Comparison of ENCODE assay signal across 9 mouse cellular contexts in genomic region chr8:123104046-123104767, GRCm38 (mm10). TPM values are rescaled to one million over a fixed set of nuclear protein-coding genes. Genes with fewer than 3 reads are reported as not detected.
DNase-seq lines count a peak whose midpoint lies in the region; ATAC-seq and TF ChIP-seq lines count a peak whose summit lies in the region.
"Had no signal": no experiment of that assay in that cellular context is flagged by ENCODE, and none has a peak within 500 bp of the region (broad histone marks: within the 10 kb centered on the region; RNA-seq: fewer than 3 reads in every experiment).

No protein-coding gene starts in this region.

- H3K4me1 ChIP-seq in kidney, embryonic 14.5 days (ENCODE audit: control insufficient read depth, insufficient read depth, low read length) = peaks cover 12% of the 10 kb centered on the region
- H3K4me1 ChIP-seq in brown adipose tissue, adult 24 weeks (ENCODE audit: control insufficient read depth, insufficient read depth, insufficient read length, low read length) = peaks cover 3% of the 10 kb centered on the region
- peaks cover 7% of the 10 kb centered on the region for H3K4me1 ChIP-seq in hindbrain, postnatal 0 days (ENCODE audit: insufficient read depth, low read length)
- peaks cover 17% of the 10 kb centered on the region for H3K4me1 ChIP-seq in midbrain, embryonic 15.5 days

- H3K27me3 ChIP-seq in kidney, embryonic 14.5 days (ENCODE audit: control insufficient read depth, insufficient read depth, low read length) = no peaks in the 10 kb centered on the region
- H3K27me3 ChIP-seq in hindbrain, postnatal 0 days (ENCODE audit: insufficient read depth, low read length) = no peaks in the 10 kb centered on the region
- H3K27me3 ChIP-seq in midbrain, embryonic 15.5 days (replicated peaks) = no peaks in the 10 kb centered on the region

- H3K4me2 ChIP-seq in kidney, embryonic 14.5 days (replicated peaks; ENCODE audit: low read depth, low read length) = peak overlapping the region; percentile 92
- H3K4me2 ChIP-seq in hindbrain, postnatal 0 days (ENCODE audit: low read depth, low read length) = peak overlapping the region; percentile 83; the same call in 1 of the 2 replicates
- H3K4me2 ChIP-seq in midbrain, embryonic 15.5 days = peak overlapping the region; percentile 81

- H3K9ac ChIP-seq in kidney, embryonic 14.5 days (ENCODE audit: low read depth, low read length) = peak overlapping the region; percentile 96; the same call in 1 of the 2 replicates
- peak overlapping the region; percentile 93; the same call in 1 of the 2 replicates for H3K9ac ChIP-seq in hindbrain, postnatal 0 days (replicated peaks; ENCODE audit: low read length)
- no peak overlapping the region for H3K9ac ChIP-seq in midbrain, embryonic 15.5 days

- no peak for TF ChIP-seq CTCF in hindbrain, postnatal 0 days (IDR thresholded peaks at IDR 0.05; ENCODE audit: low read depth)

- H3K4me3 ChIP-seq in kidney, embryonic 14.5 days (ENCODE audit: low read length) = peak overlapping the region; percentile 63
- peak overlapping the region; percentile 80; the same call in 1 of the 2 replicates for H3K4me3 ChIP-seq in brown adipose tissue, adult 24 weeks (ENCODE audit: insufficient read depth, low read depth, low read length)
- no peak overlapping the region for H3K4me3 ChIP-seq in hindbrain, postnatal 0 days (ENCODE audit: low read length)
- H3K4me3 ChIP-seq in midbrain, embryonic 15.5 days = no peak overlapping the region

- H3K9me3 ChIP-seq in kidney, embryonic 14.5 days (ENCODE audit: control insufficient read depth, low read length) = no peaks in the 10 kb centered on the region
- H3K9me3 ChIP-seq in hindbrain, postnatal 0 days (ENCODE audit: low read length) = no peaks in the 10 kb centered on the region
- no peaks in the 10 kb centered on the region for H3K9me3 ChIP-seq in midbrain, embryonic 15.5 days

- intact Hi-C loops in left cerebral cortex, postnatal 14 days (cut with DNase I) = loop anchor here (5.0 kb wide), 1 partner anchor 197 kb away; no protein-coding TSS in a partner anchor

- no peak for ATAC-seq in kidney, embryonic 14.5 days (ENCODE audit: low FRiP score, low TSS enrichment)
- no peak for ATAC-seq in hindbrain, postnatal 0 days
- no peak for ATAC-seq in midbrain, embryonic 15.5 days (replicated peaks)

- no peak for DNase-seq in kidney, adult 8-10 months
- no peak for DNase-seq in hindbrain, postnatal 0 days (ENCODE audit: low spot score)
- DNase-seq in cerebellum, postnatal 36 days = no peak
- DNase-seq in left cerebral cortex, postnatal 14 days (ENCODE audit: low spot score in 2 of 2) = no peak
- DNase-seq in adrenal gland, postnatal 25 days = no peak
- DNase-seq: left cerebral cortex, postnatal 4 days had no signal

- 92% methylated on average over 6 of the region's 6 CpGs for WGBS in kidney, embryonic 14.5 days
- WGBS in hindbrain, postnatal 0 days = 84% methylated on average over 6 of the region's 6 CpGs
- 86% methylated on average over 6 of the region's 6 CpGs for WGBS in midbrain, embryonic 15.5 days

- no peak overlapping the region for H3K27ac ChIP-seq in kidney, embryonic 14.5 days (ENCODE audit: low read depth, low read length)
- no peak overlapping the region for H3K27ac ChIP-seq in brown adipose tissue, adult 24 weeks (replicated peaks; ENCODE audit: low read depth, low read length)
- no peak overlapping the region for H3K27ac ChIP-seq in hindbrain, postnatal 0 days
- no peak overlapping the region for H3K27ac ChIP-seq in midbrain, embryonic 15.5 days

- peaks cover 28% of the 10 kb centered on the region for H3K36me3 ChIP-seq in kidney, embryonic 14.5 days (ENCODE audit: control insufficient read depth, insufficient read depth, low read length)
- H3K36me3 ChIP-seq in hindbrain, postnatal 0 days (ENCODE audit: insufficient read depth, low read length) = peaks cover 18% of the 10 kb centered on the region; the same call in 1 of the 2 replicates
- H3K36me3 ChIP-seq in midbrain, embryonic 15.5 days (replicated peaks) = peaks cover 22% of the 10 kb centered on the region

RNA-seq across cellular contexts. Expression of gene Rpl13, which starts 2.1 kb away (rescaled TPM):
- 1,702 and 2,075 TPM in 2 replicates for polyA plus RNA-seq in kidney, embryonic 14.5 days (2014; fragmentation: Nextera tagmentation; extraction: Ambion mirVana)
- 615 and 813 TPM in 2 replicates for polyA plus RNA-seq in brown adipose tissue, adult 24 weeks (2012; ENCODE audit: insufficient read depth, insufficient read length, missing spikeins)
- total RNA-seq in hindbrain, postnatal 0 days (2014; rRNA removed) = 2,723 and 2,758 TPM in 2 replicates
- polyA plus RNA-seq in hindbrain, postnatal 0 days (2015; fragmentation: Nextera tagmentation; extraction: Ambion mirVana) = 808 and 861 TPM in 2 replicates
- polyA plus RNA-seq in midbrain, embryonic 15.5 days (2015; fragmentation: Nextera tagmentation; extraction: Ambion mirVana) = 632 and 634 TPM in 2 replicates
- total RNA-seq in left cerebral cortex, postnatal 14 days (2021) = 100 to 1,000 TPM; 356 to 384 TPM
- total RNA-seq in adrenal gland, postnatal 25 days (2021) = 560 and 633 TPM in 2 replicates

RNA-seq across cellular contexts. Expression of gene Cpne7, which starts 13.0 kb away (rescaled TPM):
- polyA plus RNA-seq in kidney, embryonic 14.5 days (2014; fragmentation: Nextera tagmentation; extraction: Ambion mirVana) = 0.11 and 0.41 TPM in 2 replicates
- not detected in 2 replicates for polyA plus RNA-seq in brown adipose tissue, adult 24 weeks (2012; ENCODE audit: insufficient read depth, insufficient read length, missing spikeins)
- total RNA-seq in hindbrain, postnatal 0 days (2014; rRNA removed) = 16.5 and 21.2 TPM in 2 replicates
- polyA plus RNA-seq in hindbrain, postnatal 0 days (2015; fragmentation: Nextera tagmentation; extraction: Ambion mirVana) = 11.9 and 13.4 TPM in 2 replicates
- 8.1 TPM in 2 replicates for polyA plus RNA-seq in midbrain, embryonic 15.5 days (2015; fragmentation: Nextera tagmentation; extraction: Ambion mirVana)
- 10 to 100 TPM; 55.0 to 77.7 TPM for total RNA-seq in left cerebral cortex, postnatal 14 days (2021)
- 4.6 and 6.4 TPM in 2 replicates for total RNA-seq in adrenal gland, postnatal 25 days (2021)

RNA-seq across cellular contexts. Expression of gene Spg7, which starts 41.5 kb away (rescaled TPM):
- 45.9 and 51.2 TPM in 2 replicates for polyA plus RNA-seq in kidney, embryonic 14.5 days (2014; fragmentation: Nextera tagmentation; extraction: Ambion mirVana)
- polyA plus RNA-seq in brown adipose tissue, adult 24 weeks (2012; ENCODE audit: insufficient read depth, insufficient read length, missing spikeins) = 154 and 173 TPM in 2 replicates
- total RNA-seq in hindbrain, postnatal 0 days (2014; rRNA removed) = 45.1 and 52.7 TPM in 2 replicates
- polyA plus RNA-seq in hindbrain, postnatal 0 days (2015; fragmentation: Nextera tagmentation; extraction: Ambion mirVana) = 49.7 and 51.6 TPM in 2 replicates
- polyA plus RNA-seq in midbrain, embryonic 15.5 days (2015; fragmentation: Nextera tagmentation; extraction: Ambion mirVana) = 48.7 and 49.0 TPM in 2 replicates
- total RNA-seq in left cerebral cortex, postnatal 14 days (2021) = 10 to 100 TPM; 69.0 to 69.4 TPM
- total RNA-seq in adrenal gland, postnatal 25 days (2021) = 91.5 and 97.5 TPM in 2 replicates

RNA-seq across cellular contexts. Expression of gene Sult5a1, which starts 53.9 kb away (rescaled TPM):
- polyA plus RNA-seq in kidney, embryonic 14.5 days (2014; fragmentation: Nextera tagmentation; extraction: Ambion mirVana) = 8.3 and 8.7 TPM in 2 replicates
- 3.4 and 4.3 TPM in 2 replicates for polyA plus RNA-seq in brown adipose tissue, adult 24 weeks (2012; ENCODE audit: insufficient read depth, insufficient read length, missing spikeins)
- total RNA-seq in hindbrain, postnatal 0 days (2014; rRNA removed) = 2.9 and 3.7 TPM in 2 replicates
- polyA plus RNA-seq in hindbrain, postnatal 0 days (2015; fragmentation: Nextera tagmentation; extraction: Ambion mirVana) = 2.7 and 2.9 TPM in 2 replicates
- polyA plus RNA-seq in midbrain, embryonic 15.5 days (2015; fragmentation: Nextera tagmentation; extraction: Ambion mirVana) = 1.6 and 2.1 TPM in 2 replicates
- total RNA-seq in left cerebral cortex, postnatal 14 days (2021) = under 1 TPM in 1 of 2 experiments, not detected in 1; 0.59 TPM
- 5.3 and 5.5 TPM in 2 replicates for total RNA-seq in adrenal gland, postnatal 25 days (2021)
- total RNA-seq: left cerebral cortex, postnatal 4 days had no signal

Comparison
In these comparisons a context has a peak if more than half of its experiments do, and no peak if none do; other contexts are left out.
1. H3K4me3 ChIP-seq: peak in kidney, embryonic 14.5 days (single experiment) and brown adipose tissue, adult 24 weeks (single experiment); none in hindbrain, postnatal 0 days (single experiment) and midbrain, embryonic 15.5 days (single experiment).
2. Peak in every context shown above with its lines, with median percentiles within 50 percentile points of each other: H3K4me2 ChIP-seq.